Mouse (Mus musculus) monocyte, adult 5-6 weeks (primary cell): ENCODE measurements around the gene 1700056E22Rik. TPM values are rescaled to one million over a fixed set of nuclear protein-coding genes. Genes with fewer than 3 reads are reported as not detected.

Experiments
- ATAC-seq: fragments of 153-309, 156-312 bp; replicated peaks from 2 replicates; pipeline ENCODE4 v1.8.0; 2017; ENCODE audit warnings: mild to moderate bottlenecking; ENCODE audit not compliant: low TSS enrichment, insufficient number of reproducible peaks, severe bottlenecking, poor library complexity, low FRiP score
- total RNA-seq: library from RNA; stranded (forward); fragments of 200-1000, 200-491, 200-594 nt; gene quantifications from 3 replicates; pipeline ENCODE4 v1.2.3, GENCODE M21; 2017

The 1700056E22Rik gene
- total RNA-seq, 1 experiment from 2014 or later: 1.8 TPM

GRCm38 (mm10) chr1:184032682-184033389, 1.3 kb downstream of the 1700056E22Rik start:
- no peak for ATAC-seq

- ATAC-seq: no peak
These were observed 3.9 kb downstream of the 1700056E22Rik start for GRCm38 (mm10) chr1:184030070-184030802.

- no peak for ATAC-seq
These were observed 7.1 kb downstream of the 1700056E22Rik start for GRCm38 (mm10) chr1:184027039-184027438.

GRCm38 (mm10) chr1:184025079-184025478, 9.0 kb downstream of the 1700056E22Rik start:
- ATAC-seq: no peak; the same call in 1 of the 2 replicates

GRCm38 (mm10) chr1:184024631-184025030, 9.5 kb downstream of the 1700056E22Rik start:
- ATAC-seq: no peak

GRCm38 (mm10) chr1:184023971-184024370, 10.1 kb downstream of the 1700056E22Rik start:
- no peak for ATAC-seq

GRCm38 (mm10) chr1:184019722-184020107, 14.4 kb downstream of the 1700056E22Rik start:
- ATAC-seq: 0 out of 2 replicates have a peak, but pooled peaks have one; percentile 13

- no peak for ATAC-seq
These were observed 14.9 kb downstream of the 1700056E22Rik start for GRCm38 (mm10) chr1:184019042-184019721.

GRCm38 (mm10) chr1:184017606-184018005, 16.5 kb downstream of the 1700056E22Rik start:
- ATAC-seq: no peak

GRCm38 (mm10) chr1:184015995-184016730, 17.9 kb downstream of the 1700056E22Rik start:
- ATAC-seq: no peak

- no peak for ATAC-seq
These were observed 20.0 kb downstream of the 1700056E22Rik start for GRCm38 (mm10) chr1:184014091-184014490.

- ATAC-seq: no peak
These were observed 21.0 kb downstream of the 1700056E22Rik start, which contains the start of gene Dusp10 for GRCm38 (mm10) chr1:184013106-184013505. TSS of gene Dusp10 (plus strand) at chr1:184013302.

GRCm38 (mm10) chr1:184011311-184011710, 22.8 kb downstream of the 1700056E22Rik start:
- ATAC-seq: no peak

GRCm38 (mm10) chr1:184006086-184006485, 28.0 kb downstream of the 1700056E22Rik start:
- no peak for ATAC-seq

GRCm38 (mm10) chr1:184005315-184006058, 28.6 kb downstream of the 1700056E22Rik start:
- peak; percentile 45; the same call in 1 of the 2 replicates for ATAC-seq

- no peak for ATAC-seq
These were observed 29.8 kb downstream of the 1700056E22Rik start for GRCm38 (mm10) chr1:184004311-184004710.

- ATAC-seq: no peak
These were observed 31.6 kb downstream of the 1700056E22Rik start for GRCm38 (mm10) chr1:184002470-184002869.

- no peak for ATAC-seq
These were observed 36.9 kb downstream of the 1700056E22Rik start for GRCm38 (mm10) chr1:183997207-183997606.
